Mouse (Mus musculus) spleen, postnatal 4 days (tissue): ENCODE results near the gene Shroom1.

Experiments used
- DNase-seq, 2 experiments: peaks; one replicate each; pipeline ENCODE4 v3.0.0; 2022; ENCODE audit warnings: low spot score in 2 of 2

The Shroom1 gene

GRCm38 (mm10) chr11:53508591-53508990 lies 51.6 kb downstream of the Shroom1 start:
- DNase-seq, result no peak

DNA sequence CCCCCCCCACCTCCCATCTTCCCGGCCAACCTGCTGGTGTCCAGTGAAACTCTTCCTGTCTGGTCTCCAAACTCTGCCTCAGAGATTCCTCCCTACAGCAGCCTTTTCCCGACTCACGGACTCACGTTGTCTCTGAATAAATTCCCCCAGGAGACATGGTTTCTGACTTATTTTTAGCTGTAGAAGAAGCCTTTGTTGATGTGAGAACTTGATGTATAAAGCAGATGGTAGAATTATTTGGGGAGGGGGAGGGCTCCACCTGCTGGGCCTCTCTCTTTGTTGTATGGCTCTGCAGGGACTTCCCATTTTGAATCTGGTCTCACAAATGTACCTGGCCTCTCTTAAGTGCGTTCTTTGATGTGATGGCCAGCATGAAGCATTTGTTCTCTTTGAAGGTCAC lies 53.3 kb downstream of the Shroom1 start:
- no peak for DNase-seq

DNA sequence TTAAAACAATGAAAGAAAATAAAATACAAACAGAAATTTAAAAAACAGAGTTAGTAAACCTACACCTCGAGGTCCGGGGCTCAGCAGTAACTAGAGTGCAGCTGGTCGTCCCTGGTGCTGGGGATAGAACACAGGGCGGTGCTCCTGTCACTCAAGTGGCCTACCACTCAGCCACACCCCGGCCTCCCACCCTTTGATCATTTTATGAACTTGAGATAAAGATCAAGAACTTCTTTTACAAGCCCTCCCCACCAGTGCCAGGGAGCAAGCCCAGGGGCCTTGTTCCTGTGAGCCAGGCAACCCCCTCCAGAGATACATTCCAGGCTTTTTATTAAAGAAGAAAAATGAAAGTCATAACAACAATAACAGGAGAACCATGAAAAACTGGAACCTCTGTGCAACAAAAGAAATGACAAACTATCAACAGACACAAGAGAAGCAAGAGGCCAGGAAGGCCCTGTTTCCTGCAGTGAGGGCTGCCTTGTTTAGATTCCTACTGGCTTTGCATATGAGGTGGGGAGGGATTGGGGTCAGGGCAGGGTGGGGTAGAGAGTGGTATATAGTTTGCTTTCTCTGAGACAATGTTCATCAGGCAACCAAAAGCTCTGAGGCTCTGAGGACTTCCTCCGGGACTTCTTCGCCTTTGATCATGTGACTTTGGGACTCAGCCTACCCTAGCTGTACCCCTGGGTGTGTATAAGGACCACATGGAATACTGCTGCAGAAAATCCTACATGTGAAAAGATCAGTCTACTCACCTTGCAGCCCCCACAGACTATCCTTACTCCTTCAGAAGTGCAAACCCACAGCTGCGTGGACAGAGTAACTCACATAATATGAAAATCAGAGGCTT lies 60.0 kb downstream of the Shroom1 start:
- DNase-seq, result peak in 1 of 2 experiments; percentile 28
